Mouse (Mus musculus): ENCODE data around the gene C130026I21Rik.
"Not testable (repeated sequence)": the region's sequence is repeated elsewhere in the genome, so short reads cannot be mapped to it uniquely, and the experiment has no call there.

Gene C130026I21Rik

GRCm38 (mm10) chr1:85034394-85034793, 236.0 kb downstream of the C130026I21Rik start:
- DNase-seq (ENCODE audit: low spot score in 2 of 2), result not testable (repeated sequence)

- not testable (repeated sequence) for DNase-seq (ENCODE audit: low spot score in 2 of 2)
These were observed 236.8 kb downstream of the C130026I21Rik start for GRCm38 (mm10) chr1:85033616-85034015.

- DNase-seq (ENCODE audit: low spot score in 2 of 2), result not testable (repeated sequence)
These were observed 240.2 kb downstream of the C130026I21Rik start for GRCm38 (mm10) chr1:85030211-85030610.

- not testable (repeated sequence) for DNase-seq (ENCODE audit: low spot score in 2 of 2)
These were observed 258.4 kb downstream of the C130026I21Rik start for GRCm38 (mm10) chr1:85011933-85012332.

GRCm38 (mm10) chr1:85010947-85011346, 259.4 kb downstream of the C130026I21Rik start:
- not testable (repeated sequence) for DNase-seq (ENCODE audit: low spot score in 2 of 2)

- not testable (repeated sequence) for DNase-seq (ENCODE audit: low spot score in 2 of 2)
These were observed 262.6 kb downstream of the C130026I21Rik start for GRCm38 (mm10) chr1:85007737-85008136.

- DNase-seq (ENCODE audit: low spot score in 2 of 2), result not testable (repeated sequence)
These were observed 271.1 kb downstream of the C130026I21Rik start for GRCm38 (mm10) chr1:84999241-84999640.

- not testable (repeated sequence) for DNase-seq (ENCODE audit: low spot score in 2 of 2)
These were observed 274.1 kb downstream of the C130026I21Rik start for GRCm38 (mm10) chr1:84996305-84996704.

- DNase-seq (ENCODE audit: low spot score in 2 of 2), result peak in 1 of 2 experiments; percentile 6
These were observed 275.9 kb downstream of the C130026I21Rik start for GRCm38 (mm10) chr1:84994461-84994860.

- DNase-seq (ENCODE audit: low spot score in 2 of 2), result not testable (repeated sequence)
These were observed 276.6 kb downstream of the C130026I21Rik start for GRCm38 (mm10) chr1:84993688-84994319.

- DNase-seq (ENCODE audit: low spot score in 2 of 2), result not testable (repeated sequence)
These were observed 277.1 kb downstream of the C130026I21Rik start for GRCm38 (mm10) chr1:84993235-84993634.

GRCm38 (mm10) chr1:84992827-84993226, 277.5 kb downstream of the C130026I21Rik start:
- not testable (repeated sequence) for DNase-seq (ENCODE audit: low spot score in 2 of 2)

- DNase-seq (ENCODE audit: low spot score in 2 of 2), result not testable (repeated sequence)
These were observed 281.3 kb downstream of the C130026I21Rik start for GRCm38 (mm10) chr1:84989044-84989443.

GRCm38 (mm10) chr1:84987729-84988128, 282.6 kb downstream of the C130026I21Rik start:
- DNase-seq (ENCODE audit: low spot score in 2 of 2), result not testable (repeated sequence)

- not testable (repeated sequence) for DNase-seq (ENCODE audit: low spot score in 2 of 2)
These were observed 308.6 kb downstream of the C130026I21Rik start for GRCm38 (mm10) chr1:84961779-84962178.

GRCm38 (mm10) chr1:84957713-84958112, 312.7 kb downstream of the C130026I21Rik start:
- DNase-seq (ENCODE audit: low spot score in 2 of 2), result not testable (repeated sequence)

- DNase-seq (ENCODE audit: low spot score in 2 of 2), result not testable (repeated sequence)
These were observed 313.6 kb downstream of the C130026I21Rik start for GRCm38 (mm10) chr1:84956771-84957170.

GRCm38 (mm10) chr1:84952456-84953181, 317.7 kb downstream of the C130026I21Rik start:
- no peak for DNase-seq (ENCODE audit: low spot score in 2 of 2)

GRCm38 (mm10) chr1:84951566-84951965, 318.8 kb downstream of the C130026I21Rik start:
- no peak for DNase-seq (ENCODE audit: low spot score in 2 of 2)

GRCm38 (mm10) chr1:84947390-84947789, 323.0 kb downstream of the C130026I21Rik start:
- no peak for DNase-seq (ENCODE audit: low spot score in 2 of 2)

- no peak for DNase-seq (ENCODE audit: low spot score in 2 of 2)
These were observed 324.4 kb downstream of the C130026I21Rik start for GRCm38 (mm10) chr1:84945950-84946349.

- no peak for DNase-seq (ENCODE audit: low spot score in 2 of 2)
These were observed 326.8 kb downstream of the C130026I21Rik start for GRCm38 (mm10) chr1:84943549-84943948.

Measured in cerebellum, postnatal 4 days (tissue).